Mouse (Mus musculus): ENCODE results near the gene Kcna4.

Kcna4 gene

GRCm38 (mm10) chr2:107289990-107290696 lies at the start of gene Kcna4:
Gene Kcna4, plus strand, starts transcription at chr2:107290639.
- DNase-seq (ENCODE audit: low spot score): no peak

- DNase-seq (ENCODE audit: low spot score): no peak
Measured at GRCm38 (mm10) chr2:107258091-107258490, 32.3 kb upstream of the Kcna4 start.

- DNase-seq (ENCODE audit: low spot score): no peak
Measured at GRCm38 (mm10) chr2:107266251-107266650, 24.2 kb upstream of the Kcna4 start.

GRCm38 (mm10) chr2:107270050-107270449 lies 20.4 kb upstream of the Kcna4 start:
- no peak for DNase-seq (ENCODE audit: low spot score)

- no peak for DNase-seq (ENCODE audit: low spot score)
Measured at GRCm38 (mm10) chr2:107290697-107291019, 219 bp downstream of the Kcna4 start.

GRCm38 (mm10) chr2:107291142-107291541 lies 703 bp downstream of the Kcna4 start:
- no peak for DNase-seq (ENCODE audit: low spot score)

- no peak for DNase-seq (ENCODE audit: low spot score)
Measured at GRCm38 (mm10) chr2:107294521-107294920, 4.1 kb downstream of the Kcna4 start.

GRCm38 (mm10) chr2:107301886-107302285 lies 11.4 kb downstream of the Kcna4 start:
- DNase-seq (ENCODE audit: low spot score): no peak

GRCm38 (mm10) chr2:107304707-107305106 lies 14.3 kb downstream of the Kcna4 start:
- no peak for DNase-seq (ENCODE audit: low spot score)

GRCm38 (mm10) chr2:107306077-107306476 lies 15.6 kb downstream of the Kcna4 start:
- DNase-seq (ENCODE audit: low spot score): no peak

- DNase-seq (ENCODE audit: low spot score): no peak
Measured at GRCm38 (mm10) chr2:107318636-107319035, 28.2 kb downstream of the Kcna4 start.

GRCm38 (mm10) chr2:107321596-107322226 lies 31.3 kb downstream of the Kcna4 start:
- no peak for DNase-seq (ENCODE audit: low spot score)

GRCm38 (mm10) chr2:107324090-107324489 lies 33.7 kb downstream of the Kcna4 start:
- no peak for DNase-seq (ENCODE audit: low spot score)

- no peak for DNase-seq (ENCODE audit: low spot score)
Measured at GRCm38 (mm10) chr2:107327276-107327675, 36.8 kb downstream of the Kcna4 start.

- no peak for DNase-seq (ENCODE audit: low spot score)
Measured at GRCm38 (mm10) chr2:107341291-107341690, 50.9 kb downstream of the Kcna4 start.

- no peak for DNase-seq (ENCODE audit: low spot score)
Measured at GRCm38 (mm10) chr2:107344807-107345206, 54.4 kb downstream of the Kcna4 start.

GRCm38 (mm10) chr2:107345299-107345698 lies 54.9 kb downstream of the Kcna4 start:
- DNase-seq (ENCODE audit: low spot score): no peak
